Mouse (Mus musculus) spleen, adult 18-20 months (tissue): ENCODE results near the gene Cyp3a13.
"Not testable (repeated sequence)": the region's sequence is repeated elsewhere in the genome, so short reads cannot be mapped to it uniquely, and the experiment has no call there.

Experiments used
- DNase-seq, 2 experiments: peaks; one replicate each; pipeline ENCODE4 v3.0.0; 2022; ENCODE audit warnings: mixed read lengths in 2 of 2

The Cyp3a13 gene

DNA sequence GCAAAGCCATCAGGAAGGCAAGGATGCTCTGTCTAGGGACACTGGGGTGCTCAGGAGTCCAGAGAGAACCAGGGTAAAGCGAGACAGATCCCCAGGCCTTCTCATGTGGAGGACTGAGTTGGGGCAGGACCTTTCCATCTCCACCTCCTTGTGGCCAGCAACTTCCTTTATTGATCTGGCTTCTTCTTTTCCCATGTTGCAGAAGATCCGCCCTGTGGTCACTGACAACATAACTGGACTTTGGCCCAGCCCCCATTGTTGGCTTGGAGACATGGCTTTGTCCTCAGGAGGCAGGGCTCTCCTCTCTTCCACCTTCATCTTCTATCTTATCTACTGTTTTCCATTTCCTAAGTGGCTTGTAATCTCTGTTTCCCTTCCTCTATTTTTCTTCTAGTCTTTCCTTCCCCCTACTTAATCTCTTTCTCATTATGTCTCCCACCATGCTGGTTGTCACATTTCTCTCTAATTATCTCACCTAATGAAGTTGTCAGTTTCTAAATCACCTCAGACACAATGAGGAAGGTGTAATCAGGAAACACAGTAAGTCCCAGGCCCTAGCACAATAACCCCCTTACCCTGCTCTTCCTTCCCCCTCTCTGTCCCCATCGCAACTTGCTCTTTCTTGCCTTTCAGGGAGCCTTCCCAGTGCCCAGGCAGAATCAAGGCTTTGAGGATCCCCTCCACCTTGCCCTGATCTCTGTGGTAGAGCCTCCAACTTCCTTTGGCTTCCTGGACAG lies 49.6 kb downstream of the Cyp3a13 start, which contains the start of gene Pilrb2:
Gene Pilrb2 (minus strand): TSS at position 172 of the 737 bp plus-strand sequence.
- not testable (repeated sequence) for DNase-seq

DNA sequence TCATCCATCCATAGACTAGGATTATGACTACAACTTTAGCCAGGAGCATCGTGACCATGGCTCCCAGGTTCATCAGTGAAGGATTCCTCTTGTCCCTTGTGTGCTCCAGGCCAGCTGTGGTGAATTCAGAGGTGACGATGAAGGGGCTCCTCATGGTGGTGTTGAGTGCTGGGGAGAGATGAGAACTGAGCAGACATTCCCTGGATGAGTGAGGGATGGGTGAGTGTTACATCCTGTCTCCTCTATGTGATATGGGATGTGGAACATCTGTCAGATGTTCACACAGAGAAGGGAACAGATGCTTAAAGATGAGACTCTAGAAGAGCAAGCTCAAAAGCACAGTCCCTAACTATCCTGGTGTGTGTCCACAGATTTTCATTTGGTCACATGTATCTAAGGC lies 52.8 kb downstream of the Cyp3a13 start:
- DNase-seq: not testable (repeated sequence)

DNA sequence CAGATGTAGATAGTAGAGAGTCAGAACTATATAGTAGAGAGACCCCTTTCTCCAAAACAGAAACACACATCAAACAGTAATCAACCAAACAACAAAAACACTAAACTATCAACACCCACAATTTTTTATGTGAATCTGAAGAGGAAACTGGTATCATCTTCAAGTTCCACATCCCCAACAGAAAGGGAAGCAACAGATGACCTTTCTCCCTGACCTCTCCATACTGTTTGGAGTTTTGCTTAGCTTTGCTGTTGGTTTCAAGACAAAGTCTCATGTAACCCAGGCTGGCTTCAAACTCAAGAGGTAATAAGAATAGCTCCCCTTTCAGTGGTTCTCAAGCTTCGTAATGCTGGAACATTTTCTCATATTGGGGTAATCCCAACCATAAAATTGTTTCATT lies 57.4 kb downstream of the Cyp3a13 start:
- not testable (repeated sequence) for DNase-seq

GRCm38 (mm10) chr5:137857960-137858710 lies 63.3 kb downstream of the Cyp3a13 start, which contains the start of gene Pilrb1:
Gene Pilrb1 (minus strand): TSS chr5:137858106.
- not testable (repeated sequence) for DNase-seq

- DNase-seq: not testable (repeated sequence)
These were observed 64.5 kb downstream of the Cyp3a13 start for GRCm38 (mm10) chr5:137856870-137857269.

DNA sequence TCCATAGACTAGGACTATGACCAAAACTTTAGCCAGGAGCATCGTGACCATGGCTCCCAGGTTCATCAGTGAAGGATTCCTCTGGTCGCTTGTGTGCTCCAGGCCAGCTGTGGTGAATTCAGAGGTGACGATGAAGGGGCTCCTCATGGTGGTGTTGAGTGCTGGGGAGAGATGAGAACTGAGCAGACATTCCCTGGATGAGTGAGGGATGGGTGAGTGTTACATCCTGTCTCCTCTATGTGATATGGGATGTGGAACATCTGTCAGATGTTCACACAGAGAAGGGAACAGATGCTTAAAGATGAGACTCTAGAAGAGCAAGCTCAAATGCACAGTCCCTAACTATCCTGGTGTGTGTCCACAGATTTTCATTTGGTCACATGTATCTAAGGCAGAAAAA lies 66.5 kb downstream of the Cyp3a13 start:
- DNase-seq: not testable (repeated sequence)

DNA sequence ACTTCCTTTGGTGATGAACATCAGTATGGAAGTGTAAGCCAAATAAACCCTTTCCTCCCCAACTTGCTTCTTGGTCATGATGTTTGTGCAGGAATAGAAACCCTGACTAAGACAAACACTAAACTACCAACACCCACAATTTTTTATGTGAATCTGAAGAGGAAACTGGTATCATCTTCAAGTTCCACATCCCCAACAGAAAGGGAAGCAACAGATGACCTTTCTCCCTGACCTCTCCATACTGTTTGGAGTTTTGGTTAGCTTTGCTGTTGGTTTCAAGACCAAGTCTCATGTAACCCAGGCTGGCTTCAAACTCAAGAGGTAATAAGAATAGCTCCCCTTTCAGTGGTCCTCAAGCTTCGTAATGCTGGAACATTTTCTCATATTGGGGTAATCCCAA lies 71.1 kb downstream of the Cyp3a13 start:
- not testable (repeated sequence) for DNase-seq
